Mouse (Mus musculus): ENCODE data around the gene Slc9a9.

Gene Slc9a9

DNA sequence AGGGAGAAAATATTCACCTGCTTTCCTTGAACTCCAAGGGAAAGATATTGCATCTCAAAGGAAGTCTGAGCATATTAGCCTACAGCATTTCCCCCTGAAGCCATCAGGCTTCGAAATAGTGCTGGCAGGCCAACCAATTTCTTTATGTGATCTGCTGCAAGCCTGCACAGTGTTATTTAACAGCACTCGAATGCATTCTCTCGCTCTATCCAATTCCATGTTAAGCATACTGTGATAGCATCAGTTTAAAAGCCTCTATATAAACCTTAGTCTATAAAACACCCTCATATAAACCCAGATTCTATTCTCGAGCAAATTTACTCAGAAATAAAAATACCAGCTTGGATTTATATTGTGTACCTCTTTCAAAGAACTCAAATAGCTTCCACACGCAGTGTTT, 170.7 kb downstream of the Slc9a9 start:
- no peak for DNase-seq

DNA sequence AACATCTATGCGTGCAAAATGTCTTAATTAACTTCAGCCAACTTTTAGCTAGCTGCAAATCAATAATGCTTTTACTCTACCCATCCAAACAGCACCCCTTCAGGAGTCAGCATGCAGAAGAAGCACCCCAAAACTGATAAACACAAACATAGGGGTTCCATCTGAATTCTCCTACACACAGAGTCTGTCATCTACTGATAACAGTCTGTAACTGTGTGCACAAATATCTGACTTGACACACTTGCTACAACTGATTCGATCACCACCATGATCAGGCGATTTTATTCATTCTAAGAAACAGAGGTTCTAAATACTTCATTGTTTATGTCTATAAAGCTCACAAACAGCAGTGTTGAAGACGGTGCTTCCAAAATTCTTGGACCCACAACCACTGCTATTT, 171.3 kb downstream of the Slc9a9 start:
- no peak for DNase-seq

DNA sequence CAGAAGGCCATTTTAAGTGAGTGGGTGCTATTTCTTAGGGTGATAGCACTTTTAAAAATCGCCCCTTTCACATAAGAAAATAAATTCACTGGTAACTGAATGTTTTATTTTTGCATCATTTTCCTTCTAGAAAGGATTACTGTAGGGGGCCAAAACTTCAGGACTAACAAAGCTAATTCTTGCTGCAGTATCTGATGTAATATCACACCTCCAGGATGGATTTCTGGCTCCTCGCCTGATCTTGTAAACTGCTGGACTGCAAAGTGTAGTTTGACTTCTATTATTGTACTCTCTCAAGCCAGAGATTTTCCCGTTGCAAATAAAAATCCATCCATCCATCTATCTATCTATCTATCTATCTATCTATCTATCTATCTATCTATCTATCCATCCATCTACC, 174.5 kb downstream of the Slc9a9 start:
- no peak for DNase-seq

DNA sequence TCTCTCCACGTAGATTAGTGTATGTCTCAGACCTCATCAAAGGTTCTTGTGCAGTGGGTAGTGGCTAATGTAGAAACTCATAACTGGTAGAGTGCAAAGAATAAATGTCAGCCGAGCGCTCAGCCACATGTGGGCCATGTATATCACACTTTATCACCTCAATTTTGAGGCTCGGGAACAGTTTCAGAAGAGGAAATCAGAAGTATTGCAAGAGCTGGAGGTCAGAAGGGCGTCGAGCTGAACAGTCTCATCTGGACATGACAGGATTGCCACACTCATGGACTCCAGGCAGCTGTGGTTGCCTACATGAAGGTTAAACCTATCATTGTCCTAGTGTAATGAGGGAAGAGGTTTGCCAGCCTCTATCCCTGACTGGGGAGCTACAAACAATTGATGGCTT, 177.9 kb downstream of the Slc9a9 start:
- DNase-seq, result no peak

DNA sequence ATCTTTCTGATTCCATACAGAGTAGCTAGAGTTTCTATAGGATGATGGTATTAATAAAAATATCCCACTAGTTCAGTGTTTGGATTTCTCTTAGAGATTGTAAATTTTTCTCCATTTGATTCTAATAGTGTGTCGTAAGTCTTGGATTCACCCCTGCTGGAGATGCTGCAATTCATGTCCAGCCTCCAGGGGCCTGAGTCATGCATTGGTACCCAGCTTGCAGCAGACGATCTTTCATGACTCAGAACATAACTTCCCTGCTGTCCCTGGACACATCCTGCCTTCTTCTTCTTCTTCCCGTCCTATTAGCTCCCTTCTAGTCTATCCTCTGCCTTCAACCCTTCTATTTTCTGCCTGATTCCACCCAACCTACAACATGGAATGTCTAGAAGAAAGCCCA, 181.8 kb downstream of the Slc9a9 start:
- DNase-seq, result no peak

DNA sequence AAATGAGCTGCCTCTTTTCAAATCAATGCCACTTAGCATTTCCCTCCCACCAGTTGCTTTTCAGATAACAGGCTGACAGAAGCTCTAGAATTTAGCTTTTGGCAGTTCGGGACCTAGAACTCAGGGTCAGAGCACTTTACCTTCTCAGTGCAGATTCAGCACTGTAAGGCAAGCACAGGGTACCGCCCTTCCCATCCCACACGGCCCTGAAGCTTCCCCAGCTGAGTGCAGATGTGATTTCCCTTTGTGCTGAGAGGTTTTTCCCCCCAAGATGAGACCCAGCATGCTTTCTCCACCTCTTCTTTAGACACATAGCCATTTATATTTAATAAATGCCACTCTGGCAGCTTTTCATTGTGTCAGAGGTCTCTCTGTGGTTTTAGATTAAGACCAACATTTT, 186.4 kb downstream of the Slc9a9 start:
- no peak for DNase-seq

DNA sequence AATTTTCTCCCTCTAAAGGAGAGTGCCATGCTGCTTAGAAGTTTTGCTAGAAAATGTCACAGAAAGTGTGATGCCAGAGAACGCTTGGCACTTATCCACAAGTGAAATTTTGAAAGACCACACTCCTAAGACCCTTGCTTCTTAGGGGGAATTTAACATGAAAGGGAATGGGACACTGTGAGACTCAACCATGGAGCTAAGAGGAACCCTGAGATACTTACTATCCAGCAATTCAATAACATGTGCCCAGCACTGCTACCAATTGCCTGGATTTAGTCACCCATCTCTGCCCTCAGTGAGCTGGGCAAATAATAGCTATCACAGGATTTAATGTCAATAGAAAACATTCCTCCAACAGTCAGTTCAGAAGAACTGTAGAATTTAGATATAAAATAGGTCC, 198.8 kb downstream of the Slc9a9 start:
- no peak for DNase-seq

DNA sequence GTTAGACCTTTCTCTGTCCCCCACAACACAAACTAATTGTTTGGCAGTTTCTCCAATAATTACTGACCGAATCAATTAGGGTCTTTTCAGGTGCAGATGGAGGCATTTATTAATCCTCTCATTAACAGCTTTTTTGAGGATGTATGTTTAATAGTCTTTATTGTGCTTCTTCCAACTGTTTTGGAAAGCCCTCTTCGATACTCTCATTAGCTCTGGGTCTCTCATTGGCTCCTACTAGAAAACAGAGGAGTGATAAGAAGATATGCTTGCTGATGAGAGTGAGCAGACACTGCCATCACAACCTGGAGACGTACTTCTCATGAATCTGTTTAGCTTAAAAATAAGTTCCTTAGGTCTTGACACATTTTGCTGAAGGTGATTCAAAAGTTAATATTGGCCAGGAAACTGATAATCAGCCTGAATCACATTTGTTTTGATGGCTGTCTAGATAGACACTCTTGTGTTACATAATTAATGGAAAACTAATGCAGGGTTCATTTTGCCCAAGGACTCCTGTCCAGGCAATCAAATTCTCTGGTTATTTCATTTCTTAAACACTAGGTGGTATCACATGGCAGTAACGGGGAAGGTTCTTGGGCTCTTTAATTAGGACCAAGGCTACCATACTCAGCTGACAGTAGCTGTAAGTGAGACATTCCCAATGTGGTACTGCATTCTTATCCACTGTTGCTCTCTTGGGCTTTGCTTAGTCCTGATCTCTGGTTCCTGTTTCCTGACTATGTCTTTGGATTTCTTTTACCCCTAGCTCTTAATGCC, 199.5 kb downstream of the Slc9a9 start:
- DNase-seq, result no peak

DNA sequence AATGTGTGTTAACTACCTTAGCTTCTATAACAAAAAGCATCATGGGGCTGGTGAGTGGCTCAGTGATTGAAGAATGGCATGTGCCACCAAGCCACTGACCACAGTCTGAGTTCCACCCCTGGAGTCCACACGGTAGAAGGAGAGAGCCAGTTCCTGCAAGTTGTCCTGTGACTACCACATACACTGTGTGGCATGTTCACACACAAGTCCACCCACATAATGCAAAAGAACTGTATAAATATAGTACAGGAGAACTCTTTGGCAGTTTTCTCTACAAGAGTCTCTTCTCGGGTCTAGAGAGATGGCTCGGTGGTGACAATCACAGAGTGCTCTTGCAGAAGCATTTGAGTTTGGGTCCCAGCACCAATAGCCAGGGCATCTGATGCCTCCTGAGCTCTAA, 212.8 kb downstream of the Slc9a9 start:
- no peak for DNase-seq

DNA sequence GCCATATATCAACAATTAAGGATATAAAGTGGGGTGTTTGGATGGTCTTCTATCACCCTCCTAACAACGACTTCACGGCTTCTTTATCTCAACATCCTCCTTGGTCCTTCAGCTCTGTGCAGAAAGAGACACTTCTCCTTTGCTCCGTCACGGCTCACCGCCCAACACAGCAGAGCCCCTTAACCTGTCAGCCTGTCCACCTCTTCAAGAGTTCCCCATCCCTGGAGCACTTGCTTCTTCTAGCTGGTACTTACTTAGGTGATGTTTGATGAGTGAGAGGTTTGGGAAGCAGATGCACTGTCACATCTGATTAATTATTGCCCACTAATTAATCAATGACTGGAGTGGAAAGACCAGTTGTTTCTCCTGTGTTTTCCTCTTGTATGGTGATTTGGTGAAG, 213.7 kb downstream of the Slc9a9 start:
- DNase-seq, result no peak

DNA sequence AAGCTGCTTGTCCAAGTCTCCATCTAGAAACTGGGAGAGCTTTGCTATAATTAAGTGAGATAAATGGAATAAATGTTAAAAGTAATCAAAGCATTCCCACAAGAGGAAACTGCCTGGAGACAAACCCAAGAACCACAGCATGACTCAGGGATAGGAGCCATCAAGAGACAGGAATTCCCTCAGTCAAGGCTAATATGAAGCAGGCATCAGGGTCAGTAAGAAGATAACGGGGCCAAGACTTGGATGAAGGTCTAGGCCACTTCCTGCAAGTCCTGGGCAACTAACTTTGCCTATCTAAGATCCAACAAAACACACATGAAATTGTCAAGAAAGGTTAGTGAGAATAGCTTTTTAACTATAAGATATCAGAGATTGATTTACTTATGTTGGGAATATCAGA, 215.4 kb downstream of the Slc9a9 start:
- DNase-seq, result no peak

DNA sequence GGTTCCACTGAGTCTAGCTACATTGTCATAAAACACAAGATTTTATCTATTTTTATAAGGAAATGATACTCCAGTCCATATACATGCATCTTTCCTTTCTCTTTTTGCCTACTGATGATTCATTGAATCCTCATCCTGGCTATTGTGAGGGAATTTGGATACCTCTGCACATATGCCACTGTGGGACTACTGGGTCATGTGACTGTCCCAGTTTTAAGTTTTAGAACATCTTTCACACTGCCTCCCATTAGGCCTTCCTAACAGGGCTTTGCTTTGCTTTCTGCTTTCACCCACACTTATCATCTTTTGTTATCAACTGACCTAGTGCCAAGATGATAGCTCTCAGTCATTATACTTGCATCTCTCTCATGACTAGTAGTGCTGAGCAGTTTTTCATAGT, 219.9 kb downstream of the Slc9a9 start:
- DNase-seq, result no peak

DNA sequence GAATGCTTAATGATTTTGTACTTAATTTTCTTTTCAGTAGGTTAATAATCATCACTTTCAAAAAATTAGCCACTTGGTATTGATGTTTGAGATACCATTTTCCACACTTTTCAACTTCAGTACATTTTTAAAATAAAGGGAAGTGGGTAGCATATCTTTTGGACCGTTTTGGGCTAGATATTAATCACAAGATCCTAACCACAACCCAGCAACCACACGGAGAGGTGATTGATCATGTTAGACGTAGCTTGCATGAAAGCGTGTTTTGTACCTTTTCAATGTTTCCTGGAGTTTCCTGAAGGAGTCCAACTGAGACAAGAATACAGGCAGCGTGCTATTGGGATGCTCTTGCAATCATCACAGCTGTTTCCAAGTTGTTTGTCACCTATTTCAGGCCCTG, 226.2 kb downstream of the Slc9a9 start:
- no peak for DNase-seq

DNA sequence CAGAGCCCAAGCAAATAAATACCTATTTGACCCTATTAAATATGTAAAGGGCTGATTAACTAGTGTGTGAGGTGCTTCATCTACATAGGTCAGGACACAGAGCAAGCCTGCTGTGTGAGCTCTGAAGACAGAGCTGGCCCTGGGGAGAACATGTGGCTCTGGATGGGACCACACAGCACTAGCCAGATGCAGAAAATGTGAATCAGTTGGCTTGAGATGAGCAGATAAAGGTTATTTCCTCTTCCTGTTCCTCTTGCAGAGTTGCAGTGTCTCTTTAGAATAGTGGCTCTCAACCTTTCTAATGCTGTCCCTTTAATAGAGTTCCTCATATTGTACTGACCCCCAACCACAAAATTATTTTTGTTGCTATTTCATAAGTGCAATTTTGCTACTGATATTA, 234.5 kb downstream of the Slc9a9 start:
- DNase-seq, result no peak

DNA sequence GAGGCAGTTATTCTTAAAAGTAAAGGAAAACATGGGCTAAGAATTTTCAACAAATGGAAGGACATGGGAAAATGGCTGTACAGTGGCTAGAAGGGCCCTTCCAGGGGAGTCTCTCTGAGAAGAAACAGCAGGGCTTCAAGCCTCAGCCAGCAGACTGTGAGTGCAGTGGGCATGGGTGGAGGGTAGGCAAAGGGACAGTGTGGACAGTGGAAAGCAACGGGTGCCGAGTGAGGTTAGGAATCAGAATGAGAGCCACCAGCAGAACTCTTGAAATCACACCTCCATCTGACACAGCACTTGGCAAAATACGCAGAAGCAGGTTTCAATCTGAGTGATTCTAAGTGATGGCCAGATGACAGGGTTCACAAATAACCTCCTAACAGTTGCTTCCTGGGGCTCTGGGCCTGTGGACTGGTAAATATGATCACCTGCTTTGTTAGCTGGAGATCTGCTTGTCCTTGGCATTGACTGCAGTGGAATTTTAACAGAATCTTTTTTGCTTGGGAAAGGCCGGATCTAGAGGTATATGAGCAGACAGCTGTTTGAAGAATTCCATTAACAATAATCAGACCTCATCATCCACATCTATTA, 237.4 kb downstream of the Slc9a9 start:
- peak; percentile 45 to 54 for DNase-seq

DNA sequence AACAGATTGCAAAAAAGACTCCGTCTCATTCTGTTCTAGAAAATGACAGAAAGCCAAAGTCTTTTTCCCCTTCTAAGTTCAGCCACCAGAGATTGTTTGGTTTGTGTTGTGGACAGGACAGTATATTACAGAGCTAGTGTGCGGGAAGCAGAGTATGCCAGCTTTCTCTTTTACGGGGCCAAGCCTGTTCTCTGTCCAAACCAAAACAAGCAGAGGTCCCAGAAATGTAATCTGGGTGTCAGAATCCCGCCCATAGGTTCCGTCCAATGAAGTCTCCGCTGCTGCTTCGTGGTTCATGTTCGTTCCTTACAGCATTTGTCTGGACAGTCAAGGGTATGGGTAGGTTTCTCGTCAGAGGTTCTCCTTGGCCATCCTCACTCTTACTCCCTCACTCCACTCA, 242.4 kb downstream of the Slc9a9 start:
- DNase-seq, result no peak

DNA sequence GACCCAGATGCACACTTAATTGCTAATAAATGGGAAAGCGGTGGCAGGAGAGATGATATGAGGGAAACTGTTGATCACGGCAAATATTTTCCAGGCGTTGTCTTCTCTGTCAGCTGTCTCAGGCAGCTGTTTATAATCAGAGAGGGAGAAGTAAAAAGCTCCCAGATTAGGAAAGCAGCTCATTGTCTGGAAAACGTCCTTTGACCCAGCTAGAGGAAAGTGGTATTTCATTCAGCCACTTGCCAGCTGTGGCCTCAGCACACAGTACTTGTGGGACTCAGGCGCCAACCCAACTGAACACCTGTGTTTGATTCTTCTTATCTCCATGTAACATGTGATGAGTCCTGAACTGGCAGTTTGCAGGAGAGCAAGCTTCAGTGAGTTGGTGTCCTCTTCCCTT, 252.4 kb downstream of the Slc9a9 start:
- DNase-seq, result no peak

DNA sequence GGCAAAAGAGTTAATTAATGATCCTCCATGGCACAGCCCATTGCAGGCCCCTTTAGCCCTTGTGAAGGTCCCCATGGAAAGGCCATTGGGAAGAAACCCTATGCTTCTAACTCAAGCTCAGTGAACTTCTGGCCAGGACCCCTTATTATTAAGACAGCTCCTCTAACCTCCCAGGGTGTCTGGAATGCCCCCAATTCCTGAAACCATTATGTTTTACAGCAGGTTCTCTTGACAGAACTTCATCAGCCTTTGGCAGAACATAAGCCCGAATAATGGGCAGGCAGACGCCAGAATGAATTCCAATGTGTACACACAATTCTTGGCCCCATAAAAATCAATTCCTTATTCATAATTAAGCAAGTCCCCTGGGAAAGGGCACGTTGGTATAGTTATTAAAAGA, 256.1 kb downstream of the Slc9a9 start:
- no peak for DNase-seq

DNA sequence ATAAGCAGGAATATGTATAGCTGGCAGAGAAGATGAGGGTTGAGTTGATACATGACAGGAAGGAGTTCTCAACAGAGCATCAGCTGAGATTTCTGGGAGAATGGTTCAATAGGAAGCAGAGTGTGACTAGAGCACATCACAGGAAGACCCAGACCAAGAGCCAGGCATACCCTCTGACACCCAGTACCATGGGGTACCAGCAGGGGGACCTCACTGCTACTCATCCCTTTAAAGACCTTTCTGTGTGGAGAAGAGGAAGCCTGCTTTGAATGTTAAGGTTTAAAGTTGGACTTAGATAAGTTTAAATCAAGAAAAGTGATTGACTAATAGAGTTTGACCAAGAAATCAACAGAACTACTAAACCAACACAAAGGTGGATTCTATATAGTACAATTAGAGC, 257.4 kb downstream of the Slc9a9 start:
- no peak for DNase-seq

DNA sequence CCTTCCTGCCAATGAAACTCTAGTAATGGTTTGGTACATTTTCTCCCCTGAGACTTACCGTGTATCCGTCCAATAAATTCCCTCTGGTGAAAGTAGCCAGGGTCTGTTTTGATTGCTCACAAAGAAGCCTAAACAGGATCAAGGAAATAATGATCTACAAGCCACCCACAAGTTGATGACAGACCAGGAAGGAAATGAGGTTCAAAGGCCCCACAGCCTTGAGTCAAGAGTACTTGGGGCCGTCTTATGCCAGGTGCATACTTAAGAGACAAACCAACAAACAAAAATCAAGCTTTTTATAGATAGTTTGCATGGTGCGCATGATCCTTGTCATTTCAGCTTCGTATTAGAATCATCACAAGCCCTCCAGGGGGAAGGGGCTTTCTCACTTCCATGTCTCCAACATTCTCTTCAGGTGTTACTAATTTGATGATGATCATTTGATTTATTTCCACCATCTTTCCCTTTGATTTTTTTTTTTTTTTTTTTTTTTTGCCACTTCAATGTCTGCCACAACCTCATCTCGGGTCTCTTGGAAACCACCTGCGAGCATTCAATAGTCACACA, 275.9 kb downstream of the Slc9a9 start:
- no peak for DNase-seq

DNA sequence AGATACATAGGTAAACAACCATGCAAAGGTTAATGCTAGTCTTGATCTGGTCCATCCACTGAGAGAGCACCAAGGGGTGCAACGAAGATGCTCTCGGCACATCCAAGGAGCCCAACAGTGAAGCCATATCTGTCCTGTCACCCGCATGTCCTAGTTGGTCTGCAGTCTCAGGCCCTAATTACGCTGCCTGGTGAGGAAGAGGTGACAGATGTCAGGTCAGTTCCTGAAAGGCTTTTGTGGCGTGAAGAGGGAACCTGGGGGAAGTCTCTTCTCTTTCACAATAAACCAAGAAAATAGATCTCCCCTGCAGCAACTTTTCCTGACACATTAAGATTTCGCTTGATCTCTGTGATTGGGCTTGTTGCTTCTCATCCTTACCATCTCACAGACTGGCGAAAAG, 277.5 kb downstream of the Slc9a9 start:
- DNase-seq, result no peak

DNA sequence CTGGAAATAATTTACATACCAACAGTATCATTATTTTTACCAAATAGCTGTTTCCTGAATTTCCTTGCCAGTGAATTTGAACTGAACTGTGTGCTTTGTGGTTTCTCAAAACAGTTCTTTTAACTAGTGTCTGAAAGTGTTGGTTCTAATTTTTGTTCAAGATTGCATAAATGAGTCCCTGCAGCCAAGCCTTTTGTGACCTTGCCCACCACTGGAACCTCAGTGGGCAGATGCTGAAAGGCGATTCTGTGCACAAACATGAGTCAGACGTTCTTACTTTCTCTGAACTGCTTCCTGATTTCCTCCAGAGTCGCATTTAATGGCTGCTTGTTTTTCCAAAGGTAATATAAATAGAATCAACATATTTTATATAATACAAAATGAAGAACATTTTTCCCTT, 281.0 kb downstream of the Slc9a9 start:
- no peak for DNase-seq

DNA sequence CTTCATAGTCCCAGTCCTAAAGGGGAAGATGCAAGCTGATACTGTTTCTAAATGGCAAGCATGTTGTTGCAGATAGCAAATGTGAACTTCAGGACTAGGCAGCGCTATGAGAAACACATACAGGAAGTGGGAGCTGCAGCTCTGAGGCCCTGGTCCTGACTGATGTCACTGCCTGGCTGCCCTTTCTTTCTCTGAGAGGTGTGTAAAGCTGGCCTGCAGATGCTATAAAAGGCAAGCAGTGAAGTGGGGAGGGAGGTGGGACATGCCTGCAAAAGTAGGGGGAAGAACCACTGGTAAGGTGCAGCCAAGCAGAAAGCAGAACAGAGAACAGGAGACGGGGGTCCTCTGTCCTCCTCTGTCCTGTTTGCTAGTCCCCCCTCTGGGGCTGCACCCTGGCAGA, 285.9 kb downstream of the Slc9a9 start:
- no peak for DNase-seq

DNA sequence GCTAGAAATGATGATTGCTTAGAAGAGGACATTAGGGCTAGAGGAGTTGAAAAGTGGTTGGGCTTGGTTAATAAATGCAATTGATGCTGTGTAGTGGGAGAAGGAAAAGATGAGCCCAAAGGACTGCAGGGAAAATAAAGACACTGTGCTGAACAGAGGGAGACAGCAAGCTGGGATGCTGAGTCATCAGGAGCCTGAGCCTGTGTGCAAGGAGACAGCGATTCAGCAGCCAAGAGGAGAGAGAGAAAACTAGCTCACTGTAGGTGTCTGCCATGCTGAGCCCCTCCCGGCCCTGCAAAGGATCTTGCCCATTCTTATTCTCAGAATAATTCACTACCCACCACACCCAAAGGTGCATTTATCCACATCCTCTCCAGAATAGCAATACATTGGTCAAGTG, 288.7 kb downstream of the Slc9a9 start:
- peak in 1 of 2 experiments; percentile 8 for DNase-seq

DNA sequence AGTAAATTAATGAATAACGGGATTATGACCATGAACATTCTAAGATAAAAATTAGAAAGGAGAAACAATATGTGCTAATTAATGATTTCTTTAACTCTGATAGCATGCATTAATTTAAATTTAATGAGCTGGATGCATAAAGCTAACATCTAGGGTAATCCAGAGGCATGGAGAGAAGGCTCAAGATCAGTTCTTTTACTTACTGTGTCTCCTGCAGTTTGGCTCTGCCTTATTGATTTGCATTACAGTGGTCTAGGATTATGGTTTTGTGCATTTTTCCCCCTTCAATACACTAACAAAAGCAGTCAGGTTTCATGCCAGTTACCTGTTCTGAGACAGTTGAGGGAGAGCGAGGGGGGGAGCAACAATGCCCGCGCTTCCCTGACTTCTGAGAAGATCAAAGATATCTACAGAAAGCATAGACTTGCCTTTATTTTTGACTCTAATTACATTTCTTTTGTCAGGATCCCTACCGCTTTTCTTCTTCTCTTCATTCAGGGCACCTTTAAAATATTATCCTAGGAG, 298.9 kb downstream of the Slc9a9 start:
- DNase-seq, result no peak

Data from cerebellum, adult 18-20 months (tissue).